Mouse (Mus musculus): Measurements from ENCODE around the gene Cyp17a1. TPM values are rescaled to one million over a fixed set of nuclear protein-coding genes. Genes with fewer than 3 reads are reported as not detected.
A peak's percentile ranks its signal among the peaks of the same experiment; 100 is the strongest.

The Cyp17a1 gene
- total and polyA plus RNA-seq, 2 experiments: 85.1 to 193 TPM

DNA sequence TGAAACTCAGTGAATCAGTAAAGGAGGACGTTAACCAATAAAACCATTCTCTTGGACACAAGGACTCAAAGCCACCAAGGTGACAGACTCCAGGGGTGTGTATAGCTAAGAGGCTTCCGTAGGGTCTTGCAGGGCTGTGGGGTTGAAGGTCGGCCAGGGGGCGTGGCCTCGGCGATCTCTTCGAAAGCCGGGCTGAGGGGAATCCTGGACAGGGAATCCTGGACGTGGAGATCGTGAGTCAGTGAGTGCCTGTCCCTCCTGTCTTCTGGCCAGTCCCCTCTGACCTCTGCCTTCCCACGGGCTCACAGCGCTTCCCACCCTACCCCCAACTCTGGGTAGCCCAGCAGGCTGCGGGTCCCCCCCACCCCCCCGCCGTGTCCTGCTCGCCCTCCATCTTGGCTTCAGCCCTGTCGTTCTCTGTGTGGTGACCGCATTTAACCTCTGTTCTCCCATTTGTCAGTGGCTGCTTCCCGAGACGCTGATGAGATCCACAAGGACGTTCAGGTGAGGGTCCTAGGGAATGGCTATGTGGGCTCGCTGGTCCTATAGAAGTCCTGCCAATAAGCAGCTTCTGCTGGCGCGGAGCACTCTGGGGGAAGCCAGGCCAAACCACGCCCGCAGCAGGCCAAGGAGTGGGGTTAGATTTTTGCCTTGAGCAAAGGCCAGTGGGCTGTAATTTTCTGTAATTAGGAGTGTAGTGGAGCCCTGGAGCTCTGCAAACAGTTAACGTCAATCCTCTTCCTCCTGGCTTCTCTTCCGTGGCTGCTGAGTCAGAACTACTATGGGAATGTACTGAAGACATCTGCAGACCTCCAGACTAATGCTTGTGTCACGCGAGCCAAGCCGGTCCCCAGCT is 34.6 kb upstream of the Cyp17a1 start, which contains the start of gene As3mt:
Gene As3mt (plus strand): TSS at position 163 of the 856 bp plus-strand sequence.
- 5% methylated on average over 30 of the region's 31 CpGs for WGBS
- peak within 1 kb of the TSS; percentile 77 for H3K9ac ChIP-seq (ENCODE audit: low read depth, low read length)
- no peaks in the 10 kb centered on the region for H3K27me3 ChIP-seq (ENCODE audit: control insufficient read depth, insufficient read depth, low read length)
- TF ChIP-seq POLR2A (IDR thresholded peaks at IDR 0.05; ENCODE audit: extremely low read depth, insufficient read depth, low read length): 0 out of 2 replicates have a peak, but pooled peaks have one; percentile 17
- no peak for TF ChIP-seq CTCF (IDR thresholded peaks at IDR 0.05; ENCODE audit: low read depth, low read length)
- peak within 1 kb of the TSS; percentile 88 for H3K4me3 ChIP-seq (ENCODE audit: insufficient read depth, low read depth, low read length)
- H3K4me1 ChIP-seq (ENCODE audit: control insufficient read depth, insufficient read depth, low read length): peaks cover 17% of the 10 kb centered on the region; the same call in 1 of the 2 replicates
- no peaks in the 10 kb centered on the region for H3K79me2 ChIP-seq (ENCODE audit: control insufficient read depth, insufficient read depth, low read length)
- peak; percentile 71 for DNase-seq (ENCODE audit: extremely low read depth, low read depth, low spot score)
- peaks cover 13% of the 10 kb centered on the region for H3K36me3 ChIP-seq (ENCODE audit: control insufficient read depth, insufficient read depth, low read length)
- H3K27ac ChIP-seq (replicated peaks; ENCODE audit: insufficient read depth, low read depth, low read length): peak within 1 kb of the TSS; percentile 66

- peaks cover 17% of the 10 kb centered on the region; the same call in 1 of the 2 replicates for H3K4me1 ChIP-seq (ENCODE audit: control insufficient read depth, insufficient read depth, low read length)
- H3K27ac ChIP-seq (replicated peaks; ENCODE audit: insufficient read depth, low read depth, low read length): peak overlapping the region; percentile 66
- TF ChIP-seq CTCF (IDR thresholded peaks at IDR 0.05; ENCODE audit: low read depth, low read length): no peak
- no peak for TF ChIP-seq POLR2A (IDR thresholded peaks at IDR 0.05; ENCODE audit: extremely low read depth, insufficient read depth, low read length)
- WGBS: 26% methylated on average over 9 of the region's 9 CpGs
- H3K27me3 ChIP-seq (ENCODE audit: control insufficient read depth, insufficient read depth, low read length): no peaks in the 10 kb centered on the region
- peaks cover 11% of the 10 kb centered on the region for H3K36me3 ChIP-seq (ENCODE audit: control insufficient read depth, insufficient read depth, low read length)
- H3K4me3 ChIP-seq (ENCODE audit: insufficient read depth, low read depth, low read length): no peak overlapping the region
- no peaks in the 10 kb centered on the region for H3K79me2 ChIP-seq (ENCODE audit: control insufficient read depth, insufficient read depth, low read length)
- peak overlapping the region; percentile 77 for H3K9ac ChIP-seq (ENCODE audit: low read depth, low read length)
- peak; percentile 90 for DNase-seq (ENCODE audit: extremely low read depth, low read depth, low spot score)
Measured at GRCm38 (mm10) chr19:46706540-46707295, 33.7 kb upstream of the Cyp17a1 start.

GRCm38 (mm10) chr19:46705779-46706495 is 33.0 kb upstream of the Cyp17a1 start:
- TF ChIP-seq CTCF (IDR thresholded peaks at IDR 0.05; ENCODE audit: low read depth, low read length) (no peak), POLR2A (IDR thresholded peaks at IDR 0.05; ENCODE audit: extremely low read depth, insufficient read depth, low read length) (no peak)
- peak overlapping the region; percentile 61 for H3K27ac ChIP-seq (replicated peaks; ENCODE audit: insufficient read depth, low read depth, low read length)
- H3K36me3 ChIP-seq (ENCODE audit: control insufficient read depth, insufficient read depth, low read length): peaks cover 11% of the 10 kb centered on the region
- WGBS: 53% methylated on average over 7 of the region's 7 CpGs
- H3K79me2 ChIP-seq (ENCODE audit: control insufficient read depth, insufficient read depth, low read length): no peaks in the 10 kb centered on the region
- peaks cover 17% of the 10 kb centered on the region; the same call in 1 of the 2 replicates for H3K4me1 ChIP-seq (ENCODE audit: control insufficient read depth, insufficient read depth, low read length)
- H3K27me3 ChIP-seq (ENCODE audit: control insufficient read depth, insufficient read depth, low read length): no peaks in the 10 kb centered on the region
- no peak overlapping the region for H3K4me3 ChIP-seq (ENCODE audit: insufficient read depth, low read depth, low read length)
- peak; percentile 74 for DNase-seq (ENCODE audit: extremely low read depth, low read depth, low spot score)
- H3K9ac ChIP-seq (ENCODE audit: low read depth, low read length): peak overlapping the region; percentile 31; the same call in 1 of the 2 replicates

DNA sequence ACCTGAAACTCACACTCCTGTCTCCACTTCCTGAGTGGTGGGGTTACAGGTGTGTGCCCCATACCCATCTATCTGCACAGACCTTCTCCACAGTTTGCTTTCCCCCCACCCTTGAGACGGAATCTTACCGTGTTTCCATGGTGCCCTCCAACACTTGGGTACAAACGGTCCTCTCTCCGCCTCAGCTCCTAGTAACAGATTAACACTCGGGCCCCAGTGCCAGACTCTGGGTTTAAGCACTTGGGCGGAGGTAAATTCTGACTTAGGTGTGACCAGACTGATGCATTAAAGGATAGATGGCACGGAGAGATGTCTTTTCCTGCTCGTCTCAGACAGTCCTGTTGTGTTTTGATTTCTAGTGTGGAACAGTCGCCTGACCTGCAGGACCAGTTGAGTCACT is 28.2 kb upstream of the Cyp17a1 start:
- TF ChIP-seq POLR2A (IDR thresholded peaks at IDR 0.05; ENCODE audit: extremely low read depth, insufficient read depth, low read length) (no peak), CTCF (IDR thresholded peaks at IDR 0.05; ENCODE audit: low read depth, low read length) (no peak)
- H3K4me1 ChIP-seq (ENCODE audit: control insufficient read depth, insufficient read depth, low read length): peaks cover 9% of the 10 kb centered on the region
- H3K4me3 ChIP-seq (ENCODE audit: insufficient read depth, low read depth, low read length): no peak overlapping the region
- H3K9ac ChIP-seq (ENCODE audit: low read depth, low read length): no peak overlapping the region
- no peaks in the 10 kb centered on the region for H3K27me3 ChIP-seq (ENCODE audit: control insufficient read depth, insufficient read depth, low read length)
- H3K79me2 ChIP-seq (ENCODE audit: control insufficient read depth, insufficient read depth, low read length): no peaks in the 10 kb centered on the region
- DNase-seq (ENCODE audit: extremely low read depth, low read depth, low spot score): no peak
- H3K36me3 ChIP-seq (ENCODE audit: control insufficient read depth, insufficient read depth, low read length): no peaks in the 10 kb centered on the region
- 79% methylated on average over 9 of the region's 9 CpGs for WGBS
- H3K27ac ChIP-seq (replicated peaks; ENCODE audit: insufficient read depth, low read depth, low read length): no peak overlapping the region

- no peak for TF ChIP-seq CTCF (IDR thresholded peaks at IDR 0.05; ENCODE audit: low read depth, low read length)
- no peak for TF ChIP-seq POLR2A (IDR thresholded peaks at IDR 0.05; ENCODE audit: extremely low read depth, insufficient read depth, low read length)
- Histone ChIP-seq H3K79me2 (ENCODE audit: control insufficient read depth, insufficient read depth, low read length) (no peaks in the 10 kb centered on the region), H3K27ac (replicated peaks; ENCODE audit: insufficient read depth, low read depth, low read length) (no peak overlapping the region), H3K9ac (ENCODE audit: low read depth, low read length) (no peak overlapping the region), H3K4me3 (ENCODE audit: insufficient read depth, low read depth, low read length) (no peak overlapping the region), H3K36me3 (ENCODE audit: control insufficient read depth, insufficient read depth, low read length) (no peaks in the 10 kb centered on the region), H3K4me1 (ENCODE audit: control insufficient read depth, insufficient read depth, low read length) (peaks cover 4% of the 10 kb centered on the region), H3K27me3 (ENCODE audit: control insufficient read depth, insufficient read depth, low read length) (no peaks in the 10 kb centered on the region)
- WGBS: 84% methylated on average over 10 of the region's 10 CpGs
- no peak for DNase-seq (ENCODE audit: extremely low read depth, low read depth, low spot score)
Measured at GRCm38 (mm10) chr19:46699011-46699481, 26.1 kb upstream of the Cyp17a1 start.

Measured in liver, adult 2 months (tissue).